ENCODE assay signal across 25 mouse cellular contexts in genomic region chr5:148728492-148728891, GRCm38 (mm10).
DNase-seq lines count a peak whose midpoint lies in the region; ATAC-seq and TF ChIP-seq lines count a peak whose summit lies in the region.
"Had no signal": no experiment of that assay in that cellular context is flagged by ENCODE, and none has a peak within 500 bp of the region (broad histone marks: within the 10 kb centered on the region; RNA-seq: fewer than 3 reads in every experiment).

No protein-coding gene starts in this region.

- peak; percentile 66 for ATAC-seq in common myeloid progenitor, adult 5-6 weeks (replicated peaks; ENCODE audit: low read depth, poor library complexity, severe bottlenecking)
- peak; percentile 79 for ATAC-seq in megakaryocyte, adult 5-6 weeks (ENCODE audit: poor library complexity, severe bottlenecking)
- ATAC-seq: forebrain, embryonic 15.5 days; intestine, postnatal 0 days had no signal

- no peak for TF ChIP-seq CTCF in lung, adult 2 months (IDR thresholded peaks at IDR 0.05; ENCODE audit: insufficient read depth, low read length)

- H3K4me1 ChIP-seq in lung, adult 2 months (ENCODE audit: control insufficient read depth, insufficient read depth, low read length), result no peaks in the 10 kb centered on the region
- H3K4me1 ChIP-seq: forebrain, embryonic 15.5 days; hindbrain, embryonic 15.5 days had no signal

- DNase-seq in 416B (ENCODE audit: low read depth), result peak; percentile 80
- no peak for DNase-seq in right cerebral cortex, postnatal 10 days (ENCODE audit: low spot score in 2 of 2)
- DNase-seq in adrenal gland, postnatal 14 days, result no peak
- DNase-seq in lung, adult 2 months, result no peak
- DNase-seq: adrenal gland, postnatal 10 days; B cell, adult 2 months; cerebellum, adult 11 months; cerebellum, adult 8-10 months; cerebellum, postnatal 14 days; gastrocnemius, postnatal 25 days; heart, adult 2 months; heart, postnatal 14 days; heart, postnatal 4 days had no signal

- no peak for TF ChIP-seq POLR2A in lung, adult 2 months (IDR thresholded peaks at IDR 0.05; ENCODE audit: borderline replicate concordance, extremely low read depth, low read depth, low read length)

- 66% methylated on average over 1 of the region's 1 CpGs for WGBS in lung, adult 2 months

- no peak overlapping the region for H3K4me3 ChIP-seq in lung, adult 2 months (replicated peaks; ENCODE audit: extremely low read depth, low read depth, low read length)
- H3K4me3 ChIP-seq: embryonic facial prominence, embryonic 10.5 days; embryonic facial prominence, embryonic 13.5 days; erythroblast, embryonic 14.5 days; forebrain, embryonic 12.5 days; forebrain, embryonic 15.5 days; heart, adult 2 months; heart, embryonic 10.5 days; heart, embryonic 13.5 days; hindbrain, embryonic 12.5 days; hindbrain, embryonic 15.5 days had no signal
